Mouse (Mus musculus): ENCODE measurements around the gene Eya2.
A peak's percentile ranks its signal among the peaks of the same experiment; 100 is the strongest.

Eya2 gene

GRCm38 (mm10) chr2:165716688-165717087 is 121.9 kb downstream of the Eya2 start:
- no peak for DNase-seq (ENCODE audit: inconsistent ontology term)

GRCm38 (mm10) chr2:165717182-165718176 is 122.6 kb downstream of the Eya2 start:
- DNase-seq (ENCODE audit: inconsistent ontology term) = no peak

GRCm38 (mm10) chr2:165719382-165719781 is 124.5 kb downstream of the Eya2 start:
- no peak for DNase-seq (ENCODE audit: inconsistent ontology term)

- no peak for DNase-seq (ENCODE audit: inconsistent ontology term)
These were observed 127.1 kb downstream of the Eya2 start for GRCm38 (mm10) chr2:165721941-165722340.

GRCm38 (mm10) chr2:165732552-165733238 is 137.9 kb downstream of the Eya2 start:
- no peak for DNase-seq (ENCODE audit: inconsistent ontology term)

- no peak for DNase-seq (ENCODE audit: inconsistent ontology term)
These were observed 138.9 kb downstream of the Eya2 start for GRCm38 (mm10) chr2:165733701-165734100.

- no peak for DNase-seq (ENCODE audit: inconsistent ontology term)
These were observed 141.5 kb downstream of the Eya2 start for GRCm38 (mm10) chr2:165736297-165736696.

GRCm38 (mm10) chr2:165740381-165740780 is 145.5 kb downstream of the Eya2 start:
- no peak for DNase-seq (ENCODE audit: inconsistent ontology term)

GRCm38 (mm10) chr2:165740982-165741381 is 146.2 kb downstream of the Eya2 start:
- no peak for DNase-seq (ENCODE audit: inconsistent ontology term)

GRCm38 (mm10) chr2:165741526-165742050 is 146.8 kb downstream of the Eya2 start:
- no peak for DNase-seq (ENCODE audit: inconsistent ontology term)

- DNase-seq (ENCODE audit: inconsistent ontology term) = no peak
These were observed 147.5 kb downstream of the Eya2 start for GRCm38 (mm10) chr2:165742210-165742786.

GRCm38 (mm10) chr2:165745306-165746098 is 150.7 kb downstream of the Eya2 start:
- peak; percentile 91 for DNase-seq (ENCODE audit: inconsistent ontology term)

- DNase-seq (ENCODE audit: inconsistent ontology term) = no peak
These were observed 153.1 kb downstream of the Eya2 start for GRCm38 (mm10) chr2:165747975-165748374.

GRCm38 (mm10) chr2:165748426-165748825 is 153.6 kb downstream of the Eya2 start:
- DNase-seq (ENCODE audit: inconsistent ontology term) = peak; percentile 84

GRCm38 (mm10) chr2:165751068-165751467 is 156.2 kb downstream of the Eya2 start:
- peak; percentile 46 for DNase-seq (ENCODE audit: inconsistent ontology term)

GRCm38 (mm10) chr2:165752704-165753103 is 157.9 kb downstream of the Eya2 start:
- no peak for DNase-seq (ENCODE audit: inconsistent ontology term)

GRCm38 (mm10) chr2:165757799-165758198 is 163.0 kb downstream of the Eya2 start:
- DNase-seq (ENCODE audit: inconsistent ontology term) = no peak

- DNase-seq (ENCODE audit: inconsistent ontology term) = peak; percentile 61
These were observed 163.7 kb downstream of the Eya2 start for GRCm38 (mm10) chr2:165758534-165758933.

- no peak for DNase-seq (ENCODE audit: inconsistent ontology term)
These were observed 164.7 kb downstream of the Eya2 start for GRCm38 (mm10) chr2:165759421-165759985.

GRCm38 (mm10) chr2:165768805-165769358 is 174.1 kb downstream of the Eya2 start:
- DNase-seq (ENCODE audit: inconsistent ontology term) = peak; percentile 52
